Mouse (Mus musculus) CH12.LX (cell line): ENCODE measurements around the gene 4933415A04Rik. TPM values are rescaled to one million over a fixed set of nuclear protein-coding genes. Genes with fewer than 3 reads are reported as not detected.

Source experiments
- DNase-seq: peaks from one replicate; pipeline ENCODE4 v3.0.0-alpha.2; 2013; ENCODE audit errors: extremely low read depth
- H3K27ac ChIP-seq: 2 replicates; pipeline ENCODE4 v1.5.1; 2012; ENCODE audit warnings: low read depth, mild to moderate bottlenecking, control low read depth, moderate library complexity; ENCODE audit not compliant: insufficient read depth
- H3K27me3 ChIP-seq: replicated peaks from 2 replicates; pipeline ENCODE3; 2012; ENCODE audit warnings: inconsistent platforms
- H3K36me3 ChIP-seq, 2 experiments: replicated peaks in 1 of 2; 2 replicates each; pipeline versions ENCODE3 to v1.6.1; 2012; ENCODE audit warnings: inconsistent platforms in 1 of 2, low read length in 1 of 2, mild to moderate bottlenecking in 1 of 2, mixed read lengths in 1 of 2, moderate library complexity in 1 of 2; ENCODE audit not compliant: control insufficient read depth in 1 of 2, insufficient read depth in 1 of 2
- H3K4me1 ChIP-seq, 2 experiments: 2 replicates each; pipeline ENCODE4 v1.6.1; 2012; ENCODE audit warnings: inconsistent platforms in 1 of 2, moderate library complexity in 1 of 2; ENCODE audit not compliant: insufficient read depth in 2 of 2, control insufficient read depth in 1 of 2
- H3K4me2 ChIP-seq: 2 replicates; pipeline ENCODE4 v1.6.1; 2012; ENCODE audit warnings: low read depth, mild to moderate bottlenecking, control low read depth; ENCODE audit not compliant: poor library complexity, insufficient read depth, severe bottlenecking
- H3K4me3 ChIP-seq, 3 experiments: fragments of 150-350 bp in 1 of 3; sonication (generic) in 1 of 3; replicated peaks in 1 of 3; 2 replicates each; pipeline versions ENCODE3 to v1.5.1; 2011 to 2012; ENCODE audit warnings: low read depth in 2 of 3, low read length in 2 of 3, mild to moderate bottlenecking in 2 of 3, moderate library complexity in 2 of 3, control low read depth in 1 of 3, improper control_type of control experiment in 1 of 3, inconsistent platforms in 1 of 3, mixed read lengths in 1 of 3; ENCODE audit not compliant: poor library complexity in 1 of 3
- H3K79me2 ChIP-seq: replicated peaks from 2 replicates; pipeline ENCODE4 v1.6.1; 2012; ENCODE audit warnings: mild to moderate bottlenecking, moderate library complexity; ENCODE audit not compliant: control insufficient read depth, poor library complexity, insufficient read depth, severe bottlenecking; ENCODE audit errors: extremely low read depth
- H3K9ac ChIP-seq: 2 replicates; pipeline ENCODE4 v1.6.1; 2012; ENCODE audit warnings: low read depth, mild to moderate bottlenecking, control low read depth, moderate library complexity; ENCODE audit not compliant: insufficient read depth
- H3K9me3 ChIP-seq: replicated peaks from 2 replicates; pipeline ENCODE3; 2012; ENCODE audit warnings: low read length, inconsistent platforms, mixed read lengths
- CTCF ChIP-seq, 2 experiments: IDR thresholded peaks in 1 of 2; conservative IDR thresholded peaks in 1 of 2; 2 replicates each; pipeline ENCODE4 v1.5.1; 2011 to 2012; ENCODE audit warnings: low read depth in 2 of 2, low read length in 2 of 2, improper control_type of control experiment in 1 of 2, inconsistent platforms in 1 of 2, mild to moderate bottlenecking in 1 of 2, moderate library complexity in 1 of 2
- E2F4 ChIP-seq: IDR thresholded peaks from 2 replicates; pipeline ENCODE4 v1.6.1; 2011; ENCODE audit warnings: low read depth, low read length, improper control_type of control experiment; ENCODE audit not compliant: insufficient replicate concordance
- HCFC1 ChIP-seq: IDR thresholded peaks from 2 replicates; pipeline ENCODE4 v1.6.1; 2012; ENCODE audit warnings: low read depth, mild to moderate bottlenecking, inconsistent platforms, low read length, improper control_type of control experiment
- JUN ChIP-seq: IDR thresholded peaks from 2 replicates; pipeline ENCODE4 v1.6.1; 2011; ENCODE audit warnings: low read depth, mild to moderate bottlenecking, low read length, improper control_type of control experiment, moderate library complexity; ENCODE audit not compliant: insufficient read depth
- JUND ChIP-seq: conservative IDR thresholded peaks from 2 replicates; pipeline ENCODE4 v1.6.1; 2011; ENCODE audit warnings: low read depth, low read length, improper control_type of control experiment
- MAZ ChIP-seq: IDR thresholded peaks from 2 replicates; pipeline ENCODE4 v1.6.1; 2012; ENCODE audit warnings: low read depth, mild to moderate bottlenecking, inconsistent platforms, low read length, improper control_type of control experiment, moderate library complexity
- NRF1 ChIP-seq: IDR thresholded peaks from 2 replicates; pipeline ENCODE4 v1.6.1; 2014; ENCODE audit warnings: low read depth, mild to moderate bottlenecking, inconsistent platforms, low read length, improper control_type of control experiment, moderate library complexity
- RAD21 ChIP-seq: IDR thresholded peaks from 2 replicates; pipeline ENCODE4 v1.6.1; 2011; ENCODE audit warnings: low read depth, mild to moderate bottlenecking, low read length, improper control_type of control experiment, moderate library complexity
- SIN3A ChIP-seq: IDR thresholded peaks from 2 replicates; pipeline ENCODE4 v1.6.1; 2012; ENCODE audit warnings: low read length, improper control_type of control experiment, inconsistent platforms
- SMC3 ChIP-seq: IDR thresholded peaks from 2 replicates; pipeline ENCODE4 v1.6.1; 2011; ENCODE audit warnings: low read depth, low read length, improper control_type of control experiment
- TCF12 ChIP-seq: IDR thresholded peaks from 2 replicates; pipeline ENCODE4 v1.6.1; 2014; ENCODE audit warnings: low read depth, mild to moderate bottlenecking, inconsistent platforms, low read length, improper control_type of control experiment
- ZC3H11A ChIP-seq: IDR thresholded peaks from 2 replicates; pipeline ENCODE4 v1.6.1; 2012; ENCODE audit warnings: low read depth, mild to moderate bottlenecking, inconsistent platforms, low read length, improper control_type of control experiment
- dilution Hi-C: fragments of 300-500 bp; cut with MboI; formaldehyde crosslinking; loops from 2 replicates; pipeline ENCODE4 v1.14.3; 2020; ENCODE audit warnings: low sequenced_read_pairs; ENCODE audit not compliant: extremely low pct_unique_long_range_greater_than_20kb, extremely low pct_ligation_motif_present
- in situ Hi-C: fragments of 300-500 bp; cut with MboI; formaldehyde crosslinking; loops from 3 replicates; pipeline ENCODE4 v1.14.3; 2019; ENCODE audit warnings: low sequenced_read_pairs, low pct_ligation_motif_present, low pct_unique_long_range_greater_than_20kb, mixed read lengths
- polyA plus RNA-seq: library from polyadenylated mRNA; unstranded; fragments of >175 nt; gene quantifications from 2 replicates; pipeline ENCODE4 v1.2.1, GENCODE M21; 2012; ENCODE audit warnings: low read depth; ENCODE audit not compliant: insufficient read length
- total RNA-seq, 2 experiments: library from RNA; depleted of rRNA; stranded (reverse); fragments of 300-350 nt in 1 of 2; fragments of >200 nt in 1 of 2; gene quantifications; 2 replicates each; pipeline ENCODE4 v1.2.3; 2012 to 2014

Gene 4933415A04Rik
- total and polyA plus RNA-seq, 3 experiments: not detected

DNA sequence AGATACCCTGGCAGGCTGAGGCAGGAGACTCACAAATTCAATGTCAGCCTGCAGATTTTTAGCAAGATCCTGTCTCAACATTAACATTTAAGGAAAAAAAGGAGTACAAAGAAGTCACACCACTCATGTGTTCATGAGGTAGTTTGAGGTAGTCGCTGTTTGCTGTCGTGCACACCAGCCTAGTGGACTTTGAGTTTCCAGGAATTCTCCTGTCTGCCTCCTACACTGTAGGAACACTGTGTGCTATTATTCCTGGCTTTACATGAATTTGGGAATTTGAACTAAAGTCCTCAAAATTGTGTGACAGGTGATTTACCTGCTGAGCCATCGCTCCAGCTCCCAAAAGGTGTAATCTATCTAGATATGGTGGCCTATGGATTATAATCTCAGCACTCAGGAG lies 51.6 kb downstream of the 4933415A04Rik start:
- no peak overlapping the region for H3K4me2 ChIP-seq
- no peaks in the 10 kb centered on the region for H3K79me2 ChIP-seq
- H3K36me3 ChIP-seq: no peaks in the 10 kb centered on the region
- TF ChIP-seq JUN: no peak
- TF ChIP-seq ZC3H11A: no peak
- TF ChIP-seq CTCF (conservative IDR thresholded peaks at IDR 0.05 in 1 of 2, IDR thresholded peaks at IDR 0.05 in 1 of 2; ENCODE audit: low read depth in 2 of 2, low read length in 2 of 2): no peak
- no peak for TF ChIP-seq MAZ
- TF ChIP-seq E2F4: no peak
- TF ChIP-seq JUND: no peak
- TF ChIP-seq TCF12: no peak
- TF ChIP-seq HCFC1: no peak
- TF ChIP-seq SIN3A: no peak
- TF ChIP-seq RAD21: no peak
- TF ChIP-seq NRF1: no peak
- TF ChIP-seq SMC3: no peak
- H3K9me3 ChIP-seq: peaks cover 11% of the 10 kb centered on the region
- no peaks in the 10 kb centered on the region for H3K27me3 ChIP-seq
- dilution Hi-C loops (no loop called here), in situ Hi-C loops (no loop called here)
- no peak overlapping the region for H3K9ac ChIP-seq
- no peaks in the 10 kb centered on the region; a peak in 1 of 4 replicates for H3K4me1 ChIP-seq
- no peak overlapping the region for H3K4me3 ChIP-seq
- DNase-seq: no peak
- H3K27ac ChIP-seq: no peak overlapping the region

Other genes with a start within 250 kb of the 4933415A04Rik start
- gene Pttg1, start 160.8 kb upstream of the 4933415A04Rik start, total RNA-seq (2012; rRNA removed): 153 and 190 TPM in 2 replicates
- 276 and 337 TPM in 2 replicates for gene Pttg1, start 160.8 kb upstream of the 4933415A04Rik start, total RNA-seq (2014; rRNA removed)
- gene Pttg1, start 160.8 kb upstream of the 4933415A04Rik start, polyA plus RNA-seq: 258 and 279 TPM in 2 replicates
- gene Slu7, start 153.3 kb upstream of the 4933415A04Rik start, total RNA-seq (2012; rRNA removed): 41.6 and 43.0 TPM in 2 replicates
- 60.3 and 68.8 TPM in 2 replicates for gene Slu7, start 153.3 kb upstream of the 4933415A04Rik start, total RNA-seq (2014; rRNA removed)
- gene Slu7, start 153.3 kb upstream of the 4933415A04Rik start, polyA plus RNA-seq: 66.8 and 78.7 TPM in 2 replicates
- gene C1qtnf2, start 112.8 kb upstream of the 4933415A04Rik start, total RNA-seq (2012; rRNA removed): not detected in 2 replicates
- not detected in 2 replicates for gene C1qtnf2, start 112.8 kb upstream of the 4933415A04Rik start, total RNA-seq (2014; rRNA removed)
- gene C1qtnf2, start 112.8 kb upstream of the 4933415A04Rik start, polyA plus RNA-seq: not detected in 2 replicates
- gene Ccnjl, start 58.3 kb upstream of the 4933415A04Rik start, total RNA-seq (2012; rRNA removed): not detected in 2 replicates
- gene Ccnjl, start 58.3 kb upstream of the 4933415A04Rik start, total RNA-seq (2014; rRNA removed): not detected in 2 replicates
- gene Ccnjl, start 58.3 kb upstream of the 4933415A04Rik start, polyA plus RNA-seq: not detected in 2 replicates
- not detected in 2 replicates for gene Fabp6, start 14.5 kb downstream of the 4933415A04Rik start, total RNA-seq (2012; rRNA removed)
- gene Fabp6, start 14.5 kb downstream of the 4933415A04Rik start, total RNA-seq (2014; rRNA removed): not detected in 2 replicates
- gene Fabp6, start 14.5 kb downstream of the 4933415A04Rik start, polyA plus RNA-seq: not detected in 2 replicates
- gene Pwwp2a, start 95.0 kb downstream of the 4933415A04Rik start, total RNA-seq (2012; rRNA removed): 15.2 and 16.7 TPM in 2 replicates
- 11.5 and 13.0 TPM in 2 replicates for gene Pwwp2a, start 95.0 kb downstream of the 4933415A04Rik start, total RNA-seq (2014; rRNA removed)
- gene Pwwp2a, start 95.0 kb downstream of the 4933415A04Rik start, polyA plus RNA-seq: 26.8 and 31.0 TPM in 2 replicates
- gene Ttc1, start 161.0 kb downstream of the 4933415A04Rik start, total RNA-seq (2012; rRNA removed): 74.8 and 93.4 TPM in 2 replicates
- 138 and 159 TPM in 2 replicates for gene Ttc1, start 161.0 kb downstream of the 4933415A04Rik start, total RNA-seq (2014; rRNA removed)
- 100 and 114 TPM in 2 replicates for gene Ttc1, start 161.0 kb downstream of the 4933415A04Rik start, polyA plus RNA-seq